Mouse (Mus musculus) embryonic stem cell, embryonic (primary cell): ENCODE measurements around the gene Zic2.
"Not testable (repeated sequence)": the region's sequence is repeated elsewhere in the genome, so short reads cannot be mapped to it uniquely, and the experiment has no call there.

Experiments used
- CTCF ChIA-PET, 4 experiments: fragments of 300-600 bp in 2 of 4; fragments of 350-600 bp in 2 of 4; sonication (Branson Sonifier 250); formaldehyde crosslinking; loops; one replicate each; lab custom pipeline; 2022; ENCODE audit warnings: inconsistent platforms in 2 of 4; lab: Charles Lee
- POLR2A ChIA-PET, 4 experiments: fragments of 300-600 bp in 2 of 4; fragments of 350-600 bp in 2 of 4; sonication (Branson Sonifier 250); formaldehyde crosslinking; loops; one replicate each; lab custom pipeline; 2022; ENCODE audit warnings: antibody characterized with exemption in 4 of 4, inconsistent platforms in 1 of 4; lab: Charles Lee

Gene Zic2

DNA sequence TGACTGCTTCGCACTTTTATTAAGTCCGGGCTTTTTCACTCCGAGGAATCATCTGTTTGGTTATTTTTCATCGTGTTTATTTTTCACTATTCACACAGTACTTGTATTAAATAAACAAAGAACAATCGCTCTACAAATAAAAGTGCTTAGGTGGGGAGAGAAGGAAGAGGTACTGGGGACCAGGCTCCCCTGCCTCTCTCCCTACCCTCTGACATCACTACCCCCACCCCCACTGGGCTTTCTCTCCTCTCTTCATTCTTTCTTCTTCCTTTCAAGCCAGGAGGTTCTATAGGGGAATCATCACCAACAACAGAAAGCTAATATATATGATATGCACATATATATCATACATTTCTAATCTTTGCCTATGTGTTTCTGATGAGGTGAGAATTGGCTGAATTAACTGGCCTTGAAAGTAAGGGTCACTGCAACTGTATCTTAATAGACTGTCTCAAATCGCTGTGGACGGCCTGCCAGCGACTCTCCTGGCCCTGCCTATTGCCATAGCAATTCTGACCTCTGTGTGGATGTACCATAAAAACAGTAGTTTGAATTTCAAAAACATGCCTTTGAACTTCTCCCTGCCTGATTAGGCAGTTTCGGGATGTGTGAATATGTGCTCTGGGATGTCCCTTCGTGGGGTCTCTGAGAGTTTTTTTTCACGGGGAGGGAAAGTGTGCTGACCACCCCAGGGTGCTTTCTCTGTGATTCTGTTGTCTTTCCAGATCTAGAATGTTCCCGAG is 21.1 kb upstream of the Zic2 start:
- CTCF ChIA-PET: interaction anchor here in 3 of 4 experiments (0.5 to 1.0 kb wide), 20 partner anchors 8 to 195 kb away, joined by 3 to 10 read pairs (median 3); partner anchors contain the start of genes Zic2 (in 1 of the 3) and Zic5 (in 1 of the 3)

GRCm38 (mm10) chr14:122454901-122455561 is 20.2 kb upstream of the Zic2 start:
- CTCF ChIA-PET: no interaction called here
- POLR2A ChIA-PET: interaction anchor here in 1 of 4 experiments (0.8 to 1.9 kb wide), 4 partner anchors 15 to 324 kb away, joined by 3 to 6 read pairs (median 4); no protein-coding TSS in a partner anchor

More for the DNA sequence above, 21.1 kb upstream of the Zic2 start:
- POLR2A ChIA-PET: interaction anchor here in 3 of 4 experiments (0.6 to 9.9 kb wide), 22 partner anchors 10 to 201 kb away, joined by 3 to 197 read pairs (median 5); partner anchors contain the start of genes Zic5 (in 3 of the 3) and Zic2 (in 2 of the 3)

GRCm38 (mm10) chr14:122455562-122455958 is 19.7 kb upstream of the Zic2 start:
- ChIA-PET POLR2A (interaction anchor here in 1 of 4 experiments (0.7 to 1.9 kb wide), 5 partner anchors 14 to 324 kb away, joined by 3 to 6 read pairs (median 4); no protein-coding TSS in a partner anchor), CTCF (interaction anchor here in 2 of 4 experiments (0.6 to 0.8 kb wide), 2 partner anchors 10 to 214 kb away, joined by 5 to 12 read pairs; partner anchors contain the start of gene Zic5 (in 1 of the 2))

- CTCF ChIA-PET: not testable (repeated sequence)
Measured at GRCm38 (mm10) chr14:122459332-122459731, 15.9 kb upstream of the Zic2 start.

GRCm38 (mm10) chr14:122459776-122460175 is 15.5 kb upstream of the Zic2 start:
- POLR2A ChIA-PET: interaction anchor here in 2 of 4 experiments (0.9 to 3.5 kb wide), 7 partner anchors 10 to 44 kb away, joined by 3 to 19 read pairs (median 8); partner anchors contain the start of gene Zic2 (in 1 of the 2)
- CTCF ChIA-PET: no interaction called here

More at GRCm38 (mm10) chr14:122459332-122459731, 15.9 kb upstream of the Zic2 start:
- POLR2A ChIA-PET: interaction anchor here in 2 of 4 experiments (0.9 to 3.5 kb wide), 6 partner anchors 10 to 43 kb away, joined by 3 to 19 read pairs (median 6); no protein-coding TSS in a partner anchor

DNA sequence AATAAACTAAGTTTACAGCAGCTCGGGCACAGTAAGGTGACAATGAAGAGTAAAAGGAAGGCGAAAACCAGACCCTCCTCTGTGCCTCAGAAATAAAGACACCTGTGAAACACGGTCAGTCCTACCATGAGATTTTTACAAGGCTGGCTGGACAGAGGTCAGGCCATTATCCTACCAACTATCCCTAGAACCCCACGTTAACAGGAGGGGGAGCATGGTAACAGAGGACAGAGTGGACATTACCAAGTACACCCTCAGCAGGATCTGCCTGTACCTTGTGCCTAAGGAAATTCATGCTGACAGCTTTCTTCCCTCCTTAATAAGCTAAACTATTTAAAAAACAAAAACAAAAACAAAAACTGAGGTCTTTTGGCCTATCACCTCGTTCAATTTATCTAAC is 15.0 kb upstream of the Zic2 start:
- CTCF ChIA-PET: interaction anchor here in 1 of 4 experiments (1.3 kb wide), 1 partner anchor 9 kb away, joined by 3 read pairs; the partner anchor contains the start of gene Gm5089
- POLR2A ChIA-PET: interaction anchor here in 1 of 4 experiments (1.3 to 3.5 kb wide), 6 partner anchors 15 to 169 kb away, joined by 3 to 19 read pairs (median 8); partner anchors contain the start of gene Zic2

DNA sequence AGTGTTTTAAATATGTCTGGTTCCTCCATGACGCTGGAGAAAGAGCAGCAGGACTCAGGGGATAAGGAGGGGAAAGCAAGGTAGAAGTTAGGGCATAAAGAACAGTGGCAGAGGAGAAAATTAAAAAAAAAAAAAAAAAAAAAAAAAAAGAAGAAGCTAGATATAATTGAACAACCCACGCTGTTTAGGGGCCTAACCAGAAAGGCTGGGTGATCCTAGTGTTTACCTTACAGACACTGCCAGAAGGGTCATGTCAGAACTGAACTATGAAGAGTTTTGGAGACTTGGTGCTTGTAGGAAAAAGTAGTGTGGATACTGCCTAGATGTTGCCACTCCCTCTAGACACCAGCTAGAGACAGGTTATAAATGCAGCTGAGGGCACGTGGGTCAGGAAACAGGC is 13.7 kb upstream of the Zic2 start:
- CTCF ChIA-PET: interaction anchor here in 2 of 4 experiments (0.6 to 1.3 kb wide), 4 partner anchors 8 to 33 kb away, joined by 3 to 7 read pairs (median 3); partner anchors contain the start of gene Gm5089 (in 1 of the 2)

DNA sequence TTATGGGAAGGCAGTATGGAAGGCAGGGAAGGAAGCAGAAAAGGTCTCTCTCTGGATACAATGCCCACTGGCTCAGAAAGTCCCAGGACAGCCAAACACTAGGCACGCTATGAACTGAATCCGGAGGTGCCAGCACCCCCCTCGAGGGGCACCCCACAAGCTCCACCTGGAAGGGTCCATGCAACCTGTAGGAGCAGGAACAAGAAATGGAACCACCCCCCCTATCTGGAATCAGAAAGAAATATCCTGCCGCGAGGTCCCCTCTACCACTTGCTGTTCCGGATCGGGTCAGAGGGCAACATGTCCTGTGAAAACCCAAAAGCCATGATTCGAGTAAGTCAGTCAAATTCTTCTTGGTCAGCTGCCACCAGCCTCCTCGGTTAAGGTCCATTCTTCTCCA is 13.3 kb upstream of the Zic2 start:
- ChIA-PET POLR2A (interaction anchor here in 3 of 4 experiments (0.5 to 3.5 kb wide), 15 partner anchors 9 to 1191 kb away, joined by 3 to 19 read pairs (median 4); partner anchors contain the start of gene Zic2 (in 3 of the 3)), CTCF (interaction anchor here in 2 of 4 experiments (0.5 to 0.9 kb wide), 4 partner anchors 8 to 32 kb away, joined by 3 to 7 read pairs (median 3); no protein-coding TSS in a partner anchor)

More for the DNA sequence above, 13.7 kb upstream of the Zic2 start:
- POLR2A ChIA-PET: interaction anchor here in 3 of 4 experiments (0.5 to 3.5 kb wide), 19 partner anchors 9 to 1191 kb away, joined by 3 to 19 read pairs (median 4); partner anchors contain the start of gene Zic2 (in 3 of the 3)

DNA sequence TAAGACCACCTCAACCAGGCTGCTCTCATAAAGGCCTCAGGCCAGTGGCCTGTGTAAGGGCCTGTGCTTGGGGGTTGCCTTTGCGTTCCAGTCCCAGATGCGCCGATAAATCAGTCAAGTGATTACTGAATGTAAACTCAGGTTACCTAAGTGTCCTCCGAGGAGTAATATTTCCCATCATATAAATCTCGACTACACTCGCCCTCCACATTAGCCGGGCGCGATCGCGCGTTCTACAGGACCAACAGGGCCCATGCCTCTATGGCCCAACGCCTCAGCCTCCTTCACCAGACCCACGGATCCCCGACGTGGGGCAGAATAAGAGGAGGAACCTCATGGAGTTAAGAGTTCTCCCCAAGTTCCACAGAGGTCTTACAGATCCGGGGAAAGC is 12.6 kb upstream of the Zic2 start:
- ChIA-PET POLR2A (interaction anchor here in 2 of 4 experiments (1.2 to 8.9 kb wide), 5 partner anchors 10 to 28 kb away, joined by 3 to 230 read pairs (median 39); partner anchors contain the start of genes Zic2 (in 2 of the 2) and Gm5089 (in 1 of the 2)), CTCF (interaction anchor here in 1 of 4 experiments (0.9 kb wide), 1 partner anchor 9 kb away, joined by 3 read pairs; no protein-coding TSS in a partner anchor)

DNA sequence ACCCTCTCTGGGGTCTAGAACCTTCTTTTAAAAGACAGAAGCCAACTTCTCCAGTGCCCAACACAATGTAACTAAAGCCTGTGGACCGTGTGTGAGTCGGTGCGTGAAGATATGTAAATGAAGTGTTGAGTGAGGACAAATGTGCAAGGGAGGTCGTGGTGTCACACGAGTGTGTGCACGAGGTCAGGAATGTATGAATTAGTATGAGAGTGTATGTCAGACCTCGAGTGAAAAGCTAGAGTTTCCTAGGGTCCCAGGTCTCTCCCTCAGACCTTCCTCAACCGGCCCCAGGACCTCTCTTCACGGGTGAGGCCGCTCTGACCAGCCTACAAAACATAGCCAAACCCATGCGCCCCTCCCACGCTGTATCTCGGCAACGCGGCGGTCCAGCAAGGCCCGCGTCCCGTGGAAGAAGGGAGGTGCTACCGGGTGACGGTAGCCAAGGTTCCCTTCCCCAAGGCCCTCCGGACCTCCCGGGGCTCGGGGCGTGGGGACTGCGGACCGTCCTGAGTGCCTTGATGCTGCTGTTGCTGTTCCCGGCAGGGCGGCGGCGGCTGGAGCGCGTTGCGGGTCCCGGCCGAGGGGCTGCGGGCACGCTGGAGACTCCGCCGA is 12.0 kb upstream of the Zic2 start:
- ChIA-PET CTCF (interaction anchor here in 1 of 4 experiments (1.0 kb wide), 1 partner anchor 10 kb away, joined by 3 read pairs; no protein-coding TSS in a partner anchor), POLR2A (interaction anchor here (0.5 to 8.9 kb wide), 23 partner anchors 10 to 358 kb away, joined by 3 to 230 read pairs (median 6); partner anchors contain the start of genes Zic2 (in 3 of the 4), Gm5089 (in 2 of the 4) and Gm10837 (in 1 of the 4))

- CTCF ChIA-PET: interaction anchor here (0.7 to 1.3 kb wide), 5 partner anchors 10 to 128 kb away, joined by 3 to 4 read pairs (median 3); partner anchors contain the start of gene Zic2 (in 1 of the 4)
- POLR2A ChIA-PET: interaction anchor here (0.5 to 8.9 kb wide), 31 partner anchors 10 to 359 kb away, joined by 3 to 230 read pairs (median 6); partner anchors contain the start of genes Zic2 (in 3 of the 4), Gm5089 (in 2 of the 4) and Gm10837 (in 1 of the 4)
Measured at GRCm38 (mm10) chr14:122463734-122464341, 11.4 kb upstream of the Zic2 start.

GRCm38 (mm10) chr14:122464351-122464762 is 10.9 kb upstream of the Zic2 start:
- ChIA-PET CTCF (interaction anchor here in 3 of 4 experiments (0.7 to 1.4 kb wide), 5 partner anchors 9 to 209 kb away, joined by 3 to 4 read pairs (median 3); partner anchors contain the start of gene Zic2 (in 1 of the 3)), POLR2A (interaction anchor here (0.5 to 8.9 kb wide), 41 partner anchors 10 to 359 kb away, joined by 3 to 230 read pairs (median 6); partner anchors contain the start of genes Zic2 (in 3 of the 4), Gm10837 (in 2 of the 4) and Gm5089 (in 2 of the 4))

- ChIA-PET POLR2A (interaction anchor here (0.5 to 8.9 kb wide), 87 partner anchors 8 to 535 kb away, joined by 3 to 230 read pairs (median 4); partner anchors contain the start of genes Zic2 (in 4 of the 4), Gm10837 (in 3 of the 4), Gm5089 (in 2 of the 4) and Clybl (in 1 of the 4)), CTCF (interaction anchor here (0.5 to 1.4 kb wide), 7 partner anchors 9 to 221 kb away, joined by 3 to 12 read pairs (median 4); partner anchors contain the start of gene Zic2 (in 1 of the 4))
Measured at GRCm38 (mm10) chr14:122464763-122465741, 10.2 kb upstream of the Zic2 start, which contains the start of gene Zic5. Gene Zic5 (minus strand): TSS chr14:122465677.

- CTCF ChIA-PET: interaction anchor here (0.5 to 1.2 kb wide), 6 partner anchors 10 to 255 kb away, joined by 3 to 12 read pairs (median 4); no protein-coding TSS in a partner anchor
- POLR2A ChIA-PET: interaction anchor here (0.6 to 8.9 kb wide), 79 partner anchors 8 to 1530 kb away, joined by 3 to 230 read pairs (median 5); partner anchors contain the start of genes Zic2 (in 4 of the 4), Gm10837 (in 3 of the 4), Gm5089 (in 2 of the 4) and Clybl (in 1 of the 4)
Measured at GRCm38 (mm10) chr14:122465931-122466490, 9.2 kb upstream of the Zic2 start.
